8 mouse cellular contexts compared by ENCODE assay signal in genomic region chr6:52175864-52176263, GRCm38 (mm10). TPM values are rescaled to one million over a fixed set of nuclear protein-coding genes. Genes with fewer than 3 reads are reported as not detected.
DNase-seq lines count a peak whose midpoint lies in the region; ATAC-seq and TF ChIP-seq lines count a peak whose summit lies in the region.
"Had no signal": no experiment of that assay in that cellular context is flagged by ENCODE, and none has a peak within 500 bp of the region (broad histone marks: within the 10 kb centered on the region; RNA-seq: fewer than 3 reads in every experiment).

No protein-coding gene starts in this region.

- no peaks in the 10 kb centered on the region for H3K36me3 ChIP-seq in ES-Bruce4 (ENCODE audit: control insufficient read depth, insufficient read depth, low read length, poor library complexity, severe bottlenecking)
- 0 out of 2 replicates have a peak, but pooled peaks cover 4% of the 10 kb centered on the region for H3K36me3 ChIP-seq in intestine, embryonic 14.5 days (ENCODE audit: control insufficient read depth, insufficient read depth, low read length)
- no peaks in the 10 kb centered on the region for H3K36me3 ChIP-seq in liver, embryonic 13.5 days

- H3K4me2 ChIP-seq in intestine, embryonic 14.5 days (ENCODE audit: low read length) = peak overlapping the region; percentile 70
- peak overlapping the region; percentile 39 for H3K4me2 ChIP-seq in liver, embryonic 13.5 days

- H3K9ac ChIP-seq in ES-Bruce4 (ENCODE audit: low read depth, poor library complexity, severe bottlenecking) = peak overlapping the region; percentile 49; the same call in 1 of the 2 replicates
- peak overlapping the region; percentile 85 for H3K9ac ChIP-seq in intestine, embryonic 14.5 days (ENCODE audit: low read length)
- peak overlapping the region; percentile 50 for H3K9ac ChIP-seq in liver, embryonic 13.5 days
- H3K9ac ChIP-seq: forebrain, postnatal 0 days had no signal

- no peaks in the 10 kb centered on the region for H3K4me1 ChIP-seq in ES-Bruce4 (ENCODE audit: control insufficient read depth, insufficient read depth, low read length)
- H3K4me1 ChIP-seq in intestine, embryonic 14.5 days (replicated peaks; ENCODE audit: control insufficient read depth, insufficient read depth, low read length) = peaks cover 26% of the 10 kb centered on the region
- peaks cover 8% of the 10 kb centered on the region for H3K4me1 ChIP-seq in liver, embryonic 13.5 days (replicated peaks)

- no peaks in the 10 kb centered on the region for H3K9me3 ChIP-seq in ES-Bruce4 (replicated peaks; ENCODE audit: control insufficient read depth, insufficient read depth, low read length, poor library complexity, severe bottlenecking)
- no peaks in the 10 kb centered on the region for H3K9me3 ChIP-seq in intestine, embryonic 14.5 days (ENCODE audit: control insufficient read depth, low read length)
- H3K9me3 ChIP-seq in liver, embryonic 13.5 days (replicated peaks) = no peaks in the 10 kb centered on the region

- under 1% methylated on average over 26 of the region's 35 CpGs for WGBS in intestine, embryonic 14.5 days
- WGBS in liver, embryonic 13.5 days (ENCODE audit: insufficient replicate concordance) = under 1% methylated on average over 17 of the region's 35 CpGs

- ATAC-seq in intestine, embryonic 14.5 days (replicated peaks; ENCODE audit: low FRiP score, low TSS enrichment, low read depth) = peak; percentile 48
- ATAC-seq in liver, embryonic 13.5 days (ENCODE audit: low read depth) = no peak
- no peak for ATAC-seq in erythroid progenitor cell, adult 5-6 weeks (replicated peaks; ENCODE audit: low FRiP score, poor library complexity, severe bottlenecking)
- ATAC-seq: forebrain, postnatal 0 days had no signal

- no peak overlapping the region for H3K27ac ChIP-seq in ES-Bruce4 (ENCODE audit: insufficient read depth, low read length)
- H3K27ac ChIP-seq in intestine, embryonic 14.5 days (ENCODE audit: low read depth) = peak overlapping the region; percentile 97
- H3K27ac ChIP-seq in liver, embryonic 13.5 days = peak overlapping the region; percentile 66; the same call in 1 of the 2 replicates

- no peak for TF ChIP-seq EP300 in ES-Bruce4 (IDR thresholded peaks at IDR 0.05; ENCODE audit: insufficient read depth, low read depth, low read length)

- peak; percentile 78 for DNase-seq in adrenal gland, postnatal 14 days
- peak; percentile 84 for DNase-seq in intestine, embryonic 14.5 days (ENCODE audit: low spot score)
- no peak for DNase-seq in liver, embryonic 13.5 days
- DNase-seq in gastrocnemius, postnatal 14 days = no peak
- DNase-seq in urinary bladder, postnatal 14 days (ENCODE audit: low spot score) = no peak
- DNase-seq: forebrain, postnatal 0 days had no signal

- TF ChIP-seq POLR2A in ES-Bruce4 (IDR thresholded peaks at IDR 0.05; ENCODE audit: insufficient read depth, low read length) = no peak

- no peak overlapping the region for H3K4me3 ChIP-seq in ES-Bruce4 (ENCODE audit: low read depth, low read length)
- peak overlapping the region; percentile 61 for H3K4me3 ChIP-seq in intestine, embryonic 14.5 days (ENCODE audit: low read depth, low read length)
- H3K4me3 ChIP-seq in liver, embryonic 13.5 days (replicated peaks) = peak overlapping the region; percentile 43

- intact Hi-C loops in gastrocnemius, postnatal 14 days (cut with DNase I; ENCODE audit: low total_unique reads) = no loop called here

- peaks cover 57% of the 10 kb centered on the region for H3K27me3 ChIP-seq in ES-Bruce4 (ENCODE audit: control insufficient read depth, insufficient read depth, low read length, poor library complexity, severe bottlenecking)
- no peaks in the 10 kb centered on the region for H3K27me3 ChIP-seq in intestine, embryonic 14.5 days (replicated peaks; ENCODE audit: control insufficient read depth, insufficient read depth, low read length)
- H3K27me3 ChIP-seq in liver, embryonic 13.5 days = peaks cover 100% of the 10 kb centered on the region

- no peak for TF ChIP-seq CTCF in ES-Bruce4 (IDR thresholded peaks at IDR 0.05; ENCODE audit: low read depth, low read length)

RNA-seq across cellular contexts. Expression of gene 5730596B20Rik, which starts 1.4 kb away (rescaled TPM):
- polyA plus RNA-seq in ES-Bruce4 (2011; ENCODE audit: insufficient read depth, insufficient read length, low read depth, missing spikeins) = not detected in 2 replicates
- total RNA-seq in adrenal gland, postnatal 14 days (2021) = 0.45 and 0.63 TPM in 2 replicates
- 2.5 and 2.8 TPM in 2 replicates for polyA plus RNA-seq in intestine, embryonic 14.5 days (2014; fragmentation: Nextera tagmentation; extraction: Ambion mirVana)
- polyA plus RNA-seq in liver, embryonic 13.5 days (2015; fragmentation: Nextera tagmentation; extraction: Ambion mirVana) = 0.02 and 0.06 TPM in 2 replicates
- total RNA-seq in erythroid progenitor cell, adult 5-6 weeks (2015; ENCODE audit: low replicate concordance) = not detected in 2 replicates
- total RNA-seq in erythroid progenitor cell, adult 5-6 weeks (2017; ENCODE audit: low replicate concordance) = not detected in 2 replicates
- under 1 TPM; 0.08 to 0.11 TPM for total RNA-seq in gastrocnemius, postnatal 14 days (2021)
- total RNA-seq: forebrain, postnatal 0 days had no signal
- polyA plus RNA-seq: forebrain, postnatal 0 days had no signal

RNA-seq across cellular contexts. Expression of gene Hoxa2, which starts 11.2 kb away (rescaled TPM):
- not detected in 2 replicates for polyA plus RNA-seq in ES-Bruce4 (2011; ENCODE audit: insufficient read depth, insufficient read length, low read depth, missing spikeins)
- 3.3 and 3.8 TPM in 2 replicates for total RNA-seq in adrenal gland, postnatal 14 days (2021)
- polyA plus RNA-seq in intestine, embryonic 14.5 days (2014; fragmentation: Nextera tagmentation; extraction: Ambion mirVana) = 10.1 and 10.8 TPM in 2 replicates
- polyA plus RNA-seq in liver, embryonic 13.5 days (2015; fragmentation: Nextera tagmentation; extraction: Ambion mirVana) = 0.63 and 0.82 TPM in 2 replicates
- total RNA-seq in erythroid progenitor cell, adult 5-6 weeks (2015; ENCODE audit: low replicate concordance) = not detected in 2 replicates
- not detected in 2 replicates for total RNA-seq in erythroid progenitor cell, adult 5-6 weeks (2017; ENCODE audit: low replicate concordance)
- total RNA-seq in gastrocnemius, postnatal 14 days (2021) = under 1 TPM; 0.78 to 0.86 TPM
- total RNA-seq: forebrain, postnatal 0 days had no signal
- polyA plus RNA-seq: forebrain, postnatal 0 days had no signal

RNA-seq across cellular contexts. Expression of gene Hoxa4, which starts 15.7 kb away (rescaled TPM):
- not detected in 2 replicates for polyA plus RNA-seq in ES-Bruce4 (2011; ENCODE audit: insufficient read depth, insufficient read length, low read depth, missing spikeins)
- total RNA-seq in adrenal gland, postnatal 14 days (2021) = 6.4 and 7.3 TPM in 2 replicates
- 7.5 and 7.7 TPM in 2 replicates for polyA plus RNA-seq in intestine, embryonic 14.5 days (2014; fragmentation: Nextera tagmentation; extraction: Ambion mirVana)
- polyA plus RNA-seq in liver, embryonic 13.5 days (2015; fragmentation: Nextera tagmentation; extraction: Ambion mirVana) = 0.17 and 0.30 TPM in 2 replicates
- total RNA-seq in erythroid progenitor cell, adult 5-6 weeks (2015; ENCODE audit: low replicate concordance) = not detected in 2 replicates
- not detected in 2 replicates for total RNA-seq in erythroid progenitor cell, adult 5-6 weeks (2017; ENCODE audit: low replicate concordance)
- 1 to 10 TPM; 4.1 to 4.9 TPM for total RNA-seq in gastrocnemius, postnatal 14 days (2021)
- total RNA-seq: forebrain, postnatal 0 days had no signal
- polyA plus RNA-seq: forebrain, postnatal 0 days had no signal

RNA-seq across cellular contexts. Expression of gene Hoxa1, which starts 17.7 kb away (rescaled TPM):
- polyA plus RNA-seq in ES-Bruce4 (2011; ENCODE audit: insufficient read depth, insufficient read length, low read depth, missing spikeins) = 2.7 and 2.9 TPM in 2 replicates
- total RNA-seq in adrenal gland, postnatal 14 days (2021) = 0.64 and 1.1 TPM in 2 replicates
- 1.2 and 1.4 TPM in 2 replicates for polyA plus RNA-seq in intestine, embryonic 14.5 days (2014; fragmentation: Nextera tagmentation; extraction: Ambion mirVana)
- 0.52 and 0.66 TPM in 2 replicates for polyA plus RNA-seq in liver, embryonic 13.5 days (2015; fragmentation: Nextera tagmentation; extraction: Ambion mirVana)
- total RNA-seq in erythroid progenitor cell, adult 5-6 weeks (2015; ENCODE audit: low replicate concordance) = not detected in 2 replicates
- not detected in 2 replicates for total RNA-seq in erythroid progenitor cell, adult 5-6 weeks (2017; ENCODE audit: low replicate concordance)
- under 1 TPM; 0.16 to 0.20 TPM for total RNA-seq in gastrocnemius, postnatal 14 days (2021)
- polyA plus RNA-seq: forebrain, postnatal 0 days had no signal

RNA-seq across cellular contexts. Expression of gene Hoxa5, which starts 28.5 kb away (rescaled TPM):
- polyA plus RNA-seq in ES-Bruce4 (2011; ENCODE audit: insufficient read depth, insufficient read length, low read depth, missing spikeins) = not detected in 2 replicates
- total RNA-seq in adrenal gland, postnatal 14 days (2021) = 25.8 and 26.3 TPM in 2 replicates
- 30.1 and 34.1 TPM in 2 replicates for polyA plus RNA-seq in intestine, embryonic 14.5 days (2014; fragmentation: Nextera tagmentation; extraction: Ambion mirVana)
- polyA plus RNA-seq in liver, embryonic 13.5 days (2015; fragmentation: Nextera tagmentation; extraction: Ambion mirVana) = 0.83 and 1.2 TPM in 2 replicates
- not detected in 2 replicates for total RNA-seq in erythroid progenitor cell, adult 5-6 weeks (2015; ENCODE audit: low replicate concordance)
- total RNA-seq in erythroid progenitor cell, adult 5-6 weeks (2017; ENCODE audit: low replicate concordance) = not detected in 2 replicates
- total RNA-seq in gastrocnemius, postnatal 14 days (2021) = 1 to 10 TPM; 1.9 to 2.5 TPM
- total RNA-seq: forebrain, postnatal 0 days had no signal
- polyA plus RNA-seq: forebrain, postnatal 0 days had no signal

Comparison
In these comparisons a context has a peak if more than half of its experiments do, and no peak if none do; other contexts are left out.
1. DNase-seq: peak in adrenal gland, postnatal 14 days (single experiment) and intestine, embryonic 14.5 days (single experiment); none in liver, embryonic 13.5 days (single experiment), gastrocnemius, postnatal 14 days (single experiment) and urinary bladder, postnatal 14 days (single experiment).
2. Peak in every context shown above with its lines, with median percentiles within 50 percentile points of each other: H3K9ac ChIP-seq.